Mouse (Mus musculus) spleen, adult 2 months (tissue): ENCODE measurements around the gene Tut7.
A peak's percentile ranks its signal among the peaks of the same experiment; 100 is the strongest.

ENCODE experiments used
- CTCF ChIP-seq: fragments of 200-500 bp; IDR thresholded peaks from 2 replicates; pipeline ENCODE4 v1.5.1; 2011; ENCODE audit warnings: mild to moderate bottlenecking, inconsistent platforms; ENCODE audit not compliant: insufficient read depth, insufficient read length, insufficient replicate concordance; ENCODE audit errors: extremely low read depth
- POLR2A ChIP-seq: fragments of 200-500 bp; IDR thresholded peaks from 2 replicates; pipeline ENCODE4 v1.6.1; 2011; ENCODE audit warnings: low read depth, low read length, inconsistent platforms

DNA sequence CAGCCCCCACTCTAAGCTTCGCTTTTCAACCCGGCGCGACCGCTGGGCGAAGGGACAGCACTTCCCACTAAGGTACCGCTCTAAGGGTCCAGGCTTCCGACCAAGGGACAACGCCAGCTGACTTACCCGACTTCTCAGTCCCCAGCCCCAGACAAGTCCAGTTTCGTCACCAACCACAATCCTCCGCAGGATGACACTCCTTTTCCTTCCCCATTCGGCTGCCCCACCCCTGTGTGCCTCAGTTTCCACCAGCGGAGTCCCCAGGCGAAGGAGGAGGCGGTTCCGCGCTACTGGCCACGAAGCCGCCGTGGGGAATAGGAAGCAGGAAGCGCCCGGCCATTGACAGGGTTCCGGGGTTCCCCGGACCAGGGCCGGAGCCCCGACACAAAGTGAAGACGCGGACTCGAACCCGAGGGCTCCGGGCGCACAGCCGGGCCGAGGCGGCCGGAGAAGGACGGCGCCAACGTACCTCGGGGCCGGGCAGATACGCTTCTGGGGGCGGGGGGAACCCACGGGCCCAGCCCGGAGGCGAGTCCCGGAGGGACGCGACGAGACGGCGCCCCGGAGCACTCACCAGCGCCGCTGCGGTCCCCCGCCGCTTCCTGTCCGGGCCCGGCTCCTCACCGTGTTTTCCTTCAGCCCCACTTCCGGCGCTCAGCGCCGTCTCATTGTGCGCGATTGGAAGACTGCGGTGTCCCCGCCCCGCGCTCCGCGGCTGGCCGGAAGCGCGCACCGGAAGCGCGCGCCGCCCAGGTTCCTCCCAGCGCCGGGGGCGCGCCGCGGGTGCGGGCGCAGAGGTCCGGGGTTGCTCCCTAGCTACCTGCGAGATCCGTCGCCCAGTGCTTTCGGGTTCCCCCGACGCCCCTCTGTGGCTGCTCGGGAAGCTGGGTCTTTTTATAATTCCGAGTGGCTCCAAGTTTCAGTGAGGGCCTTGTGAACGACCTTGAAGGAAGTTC, at the start of gene Tut7:
- TF ChIP-seq CTCF (no peak), POLR2A (peak; percentile 76)
